Mouse (Mus musculus): ENCODE measurements around the gene Fam241b.

Gene Fam241b

GRCm38 (mm10) chr10:62143820-62144219, at the start of gene Fam241b:
Fam241b (minus strand) TSS chr10:62143920.
- DNase-seq (ENCODE audit: low read depth, low spot score) = no peak

- DNase-seq (ENCODE audit: low read depth, low spot score) = no peak
These were observed 49.0 kb upstream of the Fam241b start for GRCm38 (mm10) chr10:62192701-62193157.

GRCm38 (mm10) chr10:62190821-62191220, 47.1 kb upstream of the Fam241b start:
- DNase-seq (ENCODE audit: low read depth, low spot score) = no peak

GRCm38 (mm10) chr10:62189910-62190309, 46.2 kb upstream of the Fam241b start:
- DNase-seq (ENCODE audit: low read depth, low spot score) = no peak

- no peak for DNase-seq (ENCODE audit: low read depth, low spot score)
These were observed 45.6 kb upstream of the Fam241b start for GRCm38 (mm10) chr10:62189303-62189702.

GRCm38 (mm10) chr10:62186882-62187281, 43.2 kb upstream of the Fam241b start:
- no peak for DNase-seq (ENCODE audit: low read depth, low spot score)

GRCm38 (mm10) chr10:62183053-62183452, 39.3 kb upstream of the Fam241b start:
- peak; percentile 81 for DNase-seq (ENCODE audit: low read depth, low spot score)

GRCm38 (mm10) chr10:62182471-62183014, 38.8 kb upstream of the Fam241b start:
- no peak for DNase-seq (ENCODE audit: low read depth, low spot score)

GRCm38 (mm10) chr10:62181701-62182100, 38.0 kb upstream of the Fam241b start:
- DNase-seq (ENCODE audit: low read depth, low spot score) = no peak

- DNase-seq (ENCODE audit: low read depth, low spot score) = no peak
These were observed 36.2 kb upstream of the Fam241b start for GRCm38 (mm10) chr10:62179944-62180343.

GRCm38 (mm10) chr10:62174533-62175313, 31.0 kb upstream of the Fam241b start:
- DNase-seq (ENCODE audit: low read depth, low spot score) = no peak

GRCm38 (mm10) chr10:62173941-62174448, 30.3 kb upstream of the Fam241b start:
- no peak for DNase-seq (ENCODE audit: low read depth, low spot score)

GRCm38 (mm10) chr10:62172841-62173553, 29.3 kb upstream of the Fam241b start:
- DNase-seq (ENCODE audit: low read depth, low spot score) = no peak

- no peak for DNase-seq (ENCODE audit: low read depth, low spot score)
These were observed 18.7 kb upstream of the Fam241b start for GRCm38 (mm10) chr10:62162410-62162809.

GRCm38 (mm10) chr10:62149929-62150328, 6.2 kb upstream of the Fam241b start:
- no peak for DNase-seq (ENCODE audit: low read depth, low spot score)

GRCm38 (mm10) chr10:62147466-62148248, 3.9 kb upstream of the Fam241b start:
- DNase-seq (ENCODE audit: low read depth, low spot score) = no peak

- no peak for DNase-seq (ENCODE audit: low read depth, low spot score)
These were observed 2.2 kb upstream of the Fam241b start for GRCm38 (mm10) chr10:62145957-62146356.

- no peak for DNase-seq (ENCODE audit: low read depth, low spot score)
These were observed 5.7 kb downstream of the Fam241b start for GRCm38 (mm10) chr10:62138040-62138439.

GRCm38 (mm10) chr10:62137150-62137549, 6.6 kb downstream of the Fam241b start:
- DNase-seq (ENCODE audit: low read depth, low spot score) = no peak

GRCm38 (mm10) chr10:62135696-62136470, 7.8 kb downstream of the Fam241b start:
- DNase-seq (ENCODE audit: low read depth, low spot score) = no peak

All from brain, embryonic 18.5 days (tissue).